Mouse (Mus musculus): ENCODE results near the gene Ccdc116. TPM values are rescaled to one million over a fixed set of nuclear protein-coding genes. Genes with fewer than 3 reads are reported as not detected.

The Ccdc116 gene
- total and polyA plus RNA-seq, 2 experiments from 2014 or later = 4.4 to 9.6 TPM

- no peak overlapping the region for H3K4me2 ChIP-seq (ENCODE audit: low read depth, low read length, poor library complexity, severe bottlenecking)
- WGBS = 94% methylated on average over 2 of the region's 2 CpGs
- no peak for DNase-seq (ENCODE audit: low spot score)
- no peaks in the 10 kb centered on the region for H3K4me1 ChIP-seq (ENCODE audit: insufficient read depth, low read length)
- no peaks in the 10 kb centered on the region for H3K27me3 ChIP-seq (ENCODE audit: insufficient read depth, low read length)
- H3K4me3 ChIP-seq (ENCODE audit: low read depth, low read length) = no peak overlapping the region
- peaks cover 35% of the 10 kb centered on the region for H3K36me3 ChIP-seq (ENCODE audit: insufficient read depth, low read length)
- H3K9ac ChIP-seq (replicated peaks; ENCODE audit: low read length, poor library complexity, severe bottlenecking) = no peak overlapping the region
- TF ChIP-seq CTCF (IDR thresholded peaks at IDR 0.05) = no peak
- no peak overlapping the region for H3K27ac ChIP-seq (ENCODE audit: low read depth, low read length)
- no peaks in the 10 kb centered on the region for H3K9me3 ChIP-seq (ENCODE audit: low read length)
- ATAC-seq (ENCODE audit: low FRiP score) = no peak
These were observed 7.3 kb upstream of the Ccdc116 start for GRCm38 (mm10) chr16:17154346-17154745.

- Histone ChIP-seq H3K4me2 (ENCODE audit: low read depth, low read length, poor library complexity, severe bottlenecking) (no peak overlapping the region), H3K27me3 (ENCODE audit: insufficient read depth, low read length) (no peaks in the 10 kb centered on the region), H3K36me3 (ENCODE audit: insufficient read depth, low read length) (peaks cover 22% of the 10 kb centered on the region), H3K9ac (replicated peaks; ENCODE audit: low read length, poor library complexity, severe bottlenecking) (no peak overlapping the region), H3K9me3 (ENCODE audit: low read length) (no peaks in the 10 kb centered on the region), H3K4me1 (ENCODE audit: insufficient read depth, low read length) (peaks cover 3% of the 10 kb centered on the region; the same call in 1 of the 2 replicates), H3K4me3 (ENCODE audit: low read depth, low read length) (no peak overlapping the region), H3K27ac (ENCODE audit: low read depth, low read length) (no peak overlapping the region)
- ATAC-seq (ENCODE audit: low FRiP score) (no peak), DNase-seq (ENCODE audit: low spot score) (no peak)
- WGBS = 96% methylated on average over 4 of the region's 4 CpGs
- no peak for TF ChIP-seq CTCF (IDR thresholded peaks at IDR 0.05)
These were observed 4.8 kb upstream of the Ccdc116 start for GRCm38 (mm10) chr16:17151874-17152273.

- DNase-seq (ENCODE audit: low spot score) (no peak), ATAC-seq (ENCODE audit: low FRiP score) (no peak)
- Histone ChIP-seq H3K27ac (ENCODE audit: low read depth, low read length) (no peak overlapping the region), H3K27me3 (ENCODE audit: insufficient read depth, low read length) (no peaks in the 10 kb centered on the region), H3K36me3 (ENCODE audit: insufficient read depth, low read length) (peaks cover 22% of the 10 kb centered on the region), H3K4me3 (ENCODE audit: low read depth, low read length) (no peak overlapping the region), H3K9ac (replicated peaks; ENCODE audit: low read length, poor library complexity, severe bottlenecking) (no peak overlapping the region), H3K4me1 (ENCODE audit: insufficient read depth, low read length) (peaks cover 3% of the 10 kb centered on the region; the same call in 1 of the 2 replicates), H3K9me3 (ENCODE audit: low read length) (no peaks in the 10 kb centered on the region), H3K4me2 (ENCODE audit: low read depth, low read length, poor library complexity, severe bottlenecking) (no peak overlapping the region)
- TF ChIP-seq CTCF (IDR thresholded peaks at IDR 0.05) = no peak
- WGBS = 85% methylated on average over 7 of the region's 7 CpGs
These were observed 3.7 kb upstream of the Ccdc116 start for GRCm38 (mm10) chr16:17150520-17151258.

GRCm38 (mm10) chr16:17148084-17148483 lies 1.1 kb upstream of the Ccdc116 start:
- Histone ChIP-seq H3K9ac (replicated peaks; ENCODE audit: low read length, poor library complexity, severe bottlenecking) (no peak overlapping the region), H3K9me3 (ENCODE audit: low read length) (no peaks in the 10 kb centered on the region), H3K4me3 (ENCODE audit: low read depth, low read length) (peak overlapping the region; percentile 68), H3K4me2 (ENCODE audit: low read depth, low read length, poor library complexity, severe bottlenecking) (peak overlapping the region; percentile 88), H3K36me3 (ENCODE audit: insufficient read depth, low read length) (peaks cover 9% of the 10 kb centered on the region; the same call in 1 of the 2 replicates), H3K27ac (ENCODE audit: low read depth, low read length) (no peak overlapping the region), H3K4me1 (ENCODE audit: insufficient read depth, low read length) (peaks cover 3% of the 10 kb centered on the region; the same call in 1 of the 2 replicates), H3K27me3 (ENCODE audit: insufficient read depth, low read length) (no peaks in the 10 kb centered on the region)
- DNase-seq (ENCODE audit: low spot score) = no peak
- 11% methylated on average over 16 of the region's 16 CpGs for WGBS
- peak; percentile 49 for TF ChIP-seq CTCF (IDR thresholded peaks at IDR 0.05)
- ATAC-seq (ENCODE audit: low FRiP score) = 0 out of 2 replicates have a peak, but pooled peaks have one; percentile 0

- WGBS = under 1% methylated on average over 41 of the region's 41 CpGs
- peak; percentile 61 for ATAC-seq (ENCODE audit: low FRiP score)
These were observed 431 bp upstream of the Ccdc116 start for GRCm38 (mm10) chr16:17147391-17147929.

GRCm38 (mm10) chr16:17144339-17144738 lies 2.7 kb downstream of the Ccdc116 start, which contains the start of gene Ydjc:
TSS of gene Ydjc (plus strand) at chr16:17144621.
- H3K4me2 ChIP-seq (ENCODE audit: low read depth, low read length, poor library complexity, severe bottlenecking) = no peak within 1 kb of the TSS
- no peak for ATAC-seq (ENCODE audit: low FRiP score)
- no peak within 1 kb of the TSS for H3K4me3 ChIP-seq (ENCODE audit: low read depth, low read length)
- H3K36me3 ChIP-seq (ENCODE audit: insufficient read depth, low read length) = no peaks in the 10 kb centered on the region
- no peak for TF ChIP-seq CTCF (IDR thresholded peaks at IDR 0.05)
- H3K9ac ChIP-seq (replicated peaks; ENCODE audit: low read length, poor library complexity, severe bottlenecking) = no peak within 1 kb of the TSS
- H3K4me1 ChIP-seq (ENCODE audit: insufficient read depth, low read length) = peaks cover 3% of the 10 kb centered on the region; the same call in 1 of the 2 replicates
- WGBS = 25% methylated on average over 7 of the region's 7 CpGs
- H3K9me3 ChIP-seq (ENCODE audit: low read length) = no peaks in the 10 kb centered on the region
- H3K27ac ChIP-seq (ENCODE audit: low read depth, low read length) = no peak within 1 kb of the TSS
- no peaks in the 10 kb centered on the region for H3K27me3 ChIP-seq (ENCODE audit: insufficient read depth, low read length)
- DNase-seq (ENCODE audit: low spot score) = no peak

More at GRCm38 (mm10) chr16:17147391-17147929, 431 bp upstream of the Ccdc116 start:
- Histone ChIP-seq H3K27me3 (ENCODE audit: insufficient read depth, low read length) (no peaks in the 10 kb centered on the region), H3K4me1 (ENCODE audit: insufficient read depth, low read length) (peaks cover 3% of the 10 kb centered on the region; the same call in 1 of the 2 replicates), H3K4me2 (ENCODE audit: low read depth, low read length, poor library complexity, severe bottlenecking) (peak overlapping the region; percentile 88), H3K4me3 (ENCODE audit: low read depth, low read length) (peak overlapping the region; percentile 68), H3K9me3 (ENCODE audit: low read length) (no peaks in the 10 kb centered on the region), H3K36me3 (ENCODE audit: insufficient read depth, low read length) (peaks cover 5% of the 10 kb centered on the region; the same call in 1 of the 2 replicates), H3K9ac (replicated peaks; ENCODE audit: low read length, poor library complexity, severe bottlenecking) (peak overlapping the region; percentile 77), H3K27ac (ENCODE audit: low read depth, low read length) (peak overlapping the region; percentile 80)
- TF ChIP-seq CTCF (IDR thresholded peaks at IDR 0.05) = no peak
- DNase-seq (ENCODE audit: low spot score) = peak; percentile 54
